Mouse (Mus musculus): ENCODE measurements around the gene Ttc23. TPM values are rescaled to one million over a fixed set of nuclear protein-coding genes. Genes with fewer than 3 reads are reported as not detected.
A peak's percentile ranks its signal among the peaks of the same experiment; 100 is the strongest.

Ttc23 gene
- 10 to 100 TPM; 10.0 to 10.7 TPM for total RNA-seq (2021)
- long read RNA-seq, partial matches to known transcripts = 0 of 9 reads
- long read RNA-seq, other reads (novel, unspliced or antisense) = 6 of 9 reads

- DNase-seq (ENCODE audit: low spot score in 2 of 2) = no peak
Observed at GRCm38 (mm10) chr7:67647277-67647676, at the start of gene Ttc23. TSS of gene Ttc23 (plus strand) at chr7:67647410.

- peak; percentile 46 to 62 for DNase-seq (ENCODE audit: low spot score in 2 of 2)
Observed at GRCm38 (mm10) chr7:67598050-67598449, 49.2 kb upstream of the Ttc23 start.

- no peak for DNase-seq (ENCODE audit: low spot score in 2 of 2)
Observed at GRCm38 (mm10) chr7:67605114-67605513, 42.1 kb upstream of the Ttc23 start.

GRCm38 (mm10) chr7:67606250-67606649 is 41.0 kb upstream of the Ttc23 start:
- no peak for DNase-seq (ENCODE audit: low spot score in 2 of 2)

- DNase-seq (ENCODE audit: low spot score in 2 of 2) = no peak
Observed at GRCm38 (mm10) chr7:67607669-67608347, 39.4 kb upstream of the Ttc23 start.

- DNase-seq (ENCODE audit: low spot score in 2 of 2) = no peak
Observed at GRCm38 (mm10) chr7:67608348-67609024, 38.7 kb upstream of the Ttc23 start.

GRCm38 (mm10) chr7:67613795-67614463 is 33.3 kb upstream of the Ttc23 start:
- DNase-seq (ENCODE audit: low spot score in 2 of 2) = no peak

- DNase-seq (ENCODE audit: low spot score in 2 of 2) = no peak
Observed at GRCm38 (mm10) chr7:67614464-67614861, 32.7 kb upstream of the Ttc23 start.

- no peak for DNase-seq (ENCODE audit: low spot score in 2 of 2)
Observed at GRCm38 (mm10) chr7:67616890-67617289, 30.3 kb upstream of the Ttc23 start.

- DNase-seq (ENCODE audit: low spot score in 2 of 2) = no peak
Observed at GRCm38 (mm10) chr7:67617646-67618045, 29.6 kb upstream of the Ttc23 start.

- DNase-seq (ENCODE audit: low spot score in 2 of 2) = no peak
Observed at GRCm38 (mm10) chr7:67618316-67618715, 28.9 kb upstream of the Ttc23 start.

- no peak for DNase-seq (ENCODE audit: low spot score in 2 of 2)
Observed at GRCm38 (mm10) chr7:67619836-67620235, 27.4 kb upstream of the Ttc23 start.

- DNase-seq (ENCODE audit: low spot score in 2 of 2) = no peak
Observed at GRCm38 (mm10) chr7:67622151-67622550, 25.1 kb upstream of the Ttc23 start.

- no peak for DNase-seq (ENCODE audit: low spot score in 2 of 2)
Observed at GRCm38 (mm10) chr7:67626671-67627070, 20.5 kb upstream of the Ttc23 start.

- DNase-seq (ENCODE audit: low spot score in 2 of 2) = no peak
Observed at GRCm38 (mm10) chr7:67629681-67630080, 17.5 kb upstream of the Ttc23 start.

- DNase-seq (ENCODE audit: low spot score in 2 of 2) = peak; percentile 84 to 85
Observed at GRCm38 (mm10) chr7:67630817-67631216, 16.4 kb upstream of the Ttc23 start.

GRCm38 (mm10) chr7:67632380-67632779 is 14.8 kb upstream of the Ttc23 start:
- DNase-seq (ENCODE audit: low spot score in 2 of 2) = no peak

GRCm38 (mm10) chr7:67634210-67634609 is 13.0 kb upstream of the Ttc23 start:
- DNase-seq (ENCODE audit: low spot score in 2 of 2) = no peak

- no peak for DNase-seq (ENCODE audit: low spot score in 2 of 2)
Observed at GRCm38 (mm10) chr7:67636161-67636560, 11.0 kb upstream of the Ttc23 start.

- no peak for DNase-seq (ENCODE audit: low spot score in 2 of 2)
Observed at GRCm38 (mm10) chr7:67639006-67639405, 8.2 kb upstream of the Ttc23 start.

GRCm38 (mm10) chr7:67642955-67643354 is 4.3 kb upstream of the Ttc23 start:
- no peak for DNase-seq (ENCODE audit: low spot score in 2 of 2)

GRCm38 (mm10) chr7:67644291-67644690 is 2.9 kb upstream of the Ttc23 start:
- no peak for DNase-seq (ENCODE audit: low spot score in 2 of 2)

Measured in layer of hippocampus, postnatal 10 days (tissue).